Mouse (Mus musculus): ENCODE measurements around the gene Uqcr10. TPM values are rescaled to one million over a fixed set of nuclear protein-coding genes. Genes with fewer than 3 reads are reported as not detected.
"Not testable (repeated sequence)": the region's sequence is repeated elsewhere in the genome, so short reads cannot be mapped to it uniquely, and the experiment has no call there.

Uqcr10 gene
- polyA plus RNA-seq, 1 experiment = 1,330 TPM

GRCm38 (mm10) chr11:4716530-4717236 is 12.5 kb upstream of the Uqcr10 start:
- no peak for DNase-seq (ENCODE audit: low read depth, low spot score)
- WGBS = 80% methylated on average over 5 of the region's 5 CpGs

- WGBS = 72% methylated on average over 4 of the region's 4 CpGs
These were observed 11.5 kb upstream of the Uqcr10 start for GRCm38 (mm10) chr11:4715596-4715995.

GRCm38 (mm10) chr11:4714727-4715126 is 10.6 kb upstream of the Uqcr10 start:
- no peak for DNase-seq (ENCODE audit: low read depth, low spot score)
- WGBS = 78% methylated on average over 4 of the region's 4 CpGs

More at GRCm38 (mm10) chr11:4715596-4715995, 11.5 kb upstream of the Uqcr10 start:
- no peak for DNase-seq (ENCODE audit: low read depth, low spot score)

DNA sequence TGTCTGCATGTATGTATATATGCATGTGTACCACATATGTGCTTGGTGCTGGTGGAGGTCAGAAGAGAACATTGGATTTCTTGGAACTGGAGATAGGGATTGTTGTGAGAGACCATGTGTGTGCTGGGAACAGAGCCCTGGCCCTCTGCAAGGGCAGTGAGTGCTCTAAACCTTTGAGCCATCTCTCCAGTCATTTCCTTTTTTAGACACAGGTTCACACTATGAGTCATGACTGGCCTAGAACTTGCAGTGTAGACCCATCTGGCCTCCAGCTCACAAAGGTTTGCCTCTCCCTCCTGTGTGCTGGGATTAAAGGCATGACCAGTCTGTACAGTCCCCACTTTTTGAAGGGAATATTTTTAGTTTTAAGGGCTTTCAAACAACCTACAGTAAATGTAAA is 8.7 kb upstream of the Uqcr10 start:
- no peak for DNase-seq (ENCODE audit: low read depth, low spot score)

DNA sequence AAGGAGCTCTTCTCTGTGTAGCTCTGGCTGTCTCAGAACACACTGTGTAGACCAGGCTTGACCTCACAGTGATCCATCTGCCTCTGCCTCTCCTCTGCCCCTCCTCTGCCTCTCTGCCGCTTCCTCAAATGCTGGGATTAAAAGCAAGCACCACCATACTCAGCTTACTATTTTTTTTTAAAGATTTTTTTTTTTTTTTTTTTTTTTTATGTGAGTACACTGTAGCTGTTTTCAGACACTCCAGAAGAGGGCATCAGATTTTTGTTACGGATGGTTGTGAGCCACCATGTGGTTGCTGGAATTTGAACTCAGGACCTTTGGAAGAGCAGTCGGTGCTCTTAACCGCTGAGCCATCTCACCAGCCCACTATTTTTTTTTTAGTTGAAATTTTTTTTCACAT is 6.0 kb upstream of the Uqcr10 start:
- 77% methylated on average over 4 of the region's 4 CpGs for WGBS
- not testable (repeated sequence) for DNase-seq (ENCODE audit: low read depth, low spot score)

DNA sequence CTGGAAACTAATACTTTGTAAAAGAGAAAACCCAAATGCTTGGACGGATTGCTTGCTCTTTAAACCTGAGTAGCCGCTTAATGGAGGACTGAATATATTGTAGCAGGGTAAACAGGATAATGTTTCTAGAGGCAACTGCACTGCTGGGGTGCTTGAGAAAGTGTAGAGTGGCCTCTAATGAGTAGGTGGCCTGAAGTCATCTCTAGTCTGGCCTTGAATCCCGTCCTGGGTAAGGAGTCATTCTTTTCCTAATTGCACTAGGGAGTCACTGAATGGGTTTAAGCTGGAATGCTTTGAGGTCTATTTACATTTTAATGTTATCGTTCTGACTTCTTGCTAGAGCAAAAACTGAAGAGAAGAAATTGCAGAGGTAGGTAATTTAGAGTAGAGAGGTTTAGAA is 1.0 kb upstream of the Uqcr10 start:
- no peak for DNase-seq (ENCODE audit: low read depth, low spot score)
- 4% methylated on average over 4 of the region's 4 CpGs for WGBS

DNA sequence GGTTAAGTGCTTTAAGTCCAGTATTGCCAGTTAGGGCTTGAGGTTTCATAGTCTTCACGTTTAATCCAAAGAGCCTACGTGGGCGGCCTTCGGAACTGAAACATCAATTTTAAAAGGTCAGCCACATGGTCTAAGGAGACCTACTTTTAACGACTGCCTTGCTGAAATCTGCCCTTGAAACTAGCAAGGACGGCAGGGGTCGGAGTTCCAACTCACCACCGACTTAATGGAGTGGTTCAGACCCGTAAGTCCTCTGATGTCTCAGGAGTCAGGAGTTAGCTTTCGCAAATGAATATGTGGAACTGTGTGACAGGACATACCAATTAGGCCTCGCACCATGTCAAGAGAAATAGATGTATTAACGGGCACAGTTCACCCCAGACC is 462 bp downstream of the Uqcr10 start:
- no peak for DNase-seq (ENCODE audit: low read depth, low spot score)
- WGBS = 1% methylated on average over 12 of the region's 12 CpGs

DNA sequence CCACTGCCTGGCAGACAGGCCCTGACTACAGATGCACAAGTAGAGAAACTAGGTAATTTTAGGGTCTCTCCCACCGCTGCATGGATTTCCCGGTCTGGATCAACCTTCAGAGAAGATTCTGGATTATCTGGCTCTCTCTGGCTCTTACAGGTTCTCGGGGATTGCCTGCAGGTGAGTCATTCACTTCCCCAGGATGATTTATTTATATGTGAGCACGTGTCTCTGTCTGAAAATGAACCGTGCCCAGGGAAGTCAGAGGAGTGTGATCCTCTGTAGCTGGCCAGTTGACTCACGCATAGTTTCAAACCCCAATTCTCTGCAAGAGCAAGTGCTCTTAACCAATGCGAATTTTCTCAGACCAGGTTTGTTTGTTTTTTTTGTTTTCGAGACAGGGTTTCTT is 3.4 kb downstream of the Uqcr10 start:
- WGBS = 33% methylated on average over 8 of the region's 8 CpGs
- peak; percentile 47 for DNase-seq (ENCODE audit: low read depth, low spot score)

DNA sequence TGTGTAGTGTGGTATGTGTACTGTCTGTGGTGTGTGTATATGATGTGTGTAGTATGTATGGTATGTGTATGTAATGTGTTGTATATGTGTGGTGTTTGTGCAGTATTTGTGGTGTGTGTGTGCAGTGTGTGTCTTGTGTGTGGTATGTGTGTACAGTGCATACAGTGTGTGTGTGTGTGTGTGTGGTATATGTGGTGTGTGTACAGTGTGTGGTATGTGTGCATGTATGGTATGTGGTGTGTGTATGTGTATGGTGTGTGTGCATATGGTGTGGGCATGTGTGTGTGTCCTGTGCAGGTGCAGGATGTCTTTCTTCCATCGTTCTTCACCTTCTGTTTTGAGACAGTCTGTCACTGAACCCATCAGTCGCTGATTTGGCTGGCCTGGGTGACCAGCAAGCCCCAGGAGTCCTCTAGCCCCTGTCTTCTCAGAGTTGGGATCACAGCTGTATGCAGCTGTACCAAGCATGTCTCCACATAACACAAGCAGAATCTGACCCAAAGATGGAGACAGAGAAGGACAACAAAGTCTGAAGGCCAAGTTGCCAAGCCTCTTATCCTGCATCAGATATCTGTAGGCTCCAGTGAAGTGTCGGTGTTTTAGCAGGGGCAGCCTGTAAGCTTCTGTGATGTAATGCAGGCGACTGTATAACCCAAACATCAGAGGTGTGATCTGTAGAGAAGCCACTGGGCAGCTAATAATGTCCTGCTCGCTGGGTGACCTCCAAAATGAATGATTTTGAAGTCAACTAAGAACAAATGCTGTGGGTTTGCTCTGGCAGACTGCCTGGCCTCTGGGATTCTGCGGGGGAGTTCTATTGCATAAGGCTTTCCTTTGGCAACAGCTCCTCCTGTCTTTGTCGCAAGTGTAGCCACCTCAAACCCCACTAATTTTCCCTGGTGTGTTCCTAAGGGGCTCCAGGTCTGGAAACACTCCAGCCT is 6.8 kb downstream of the Uqcr10 start:
- WGBS = 32% methylated on average over 7 of the region's 7 CpGs
- DNase-seq (ENCODE audit: low read depth, low spot score) = no peak

- 64% methylated on average over 11 of the region's 11 CpGs for WGBS
- no peak for DNase-seq (ENCODE audit: low read depth, low spot score)
These were observed 12.0 kb downstream of the Uqcr10 start for GRCm38 (mm10) chr11:4692162-4692561.

DNA sequence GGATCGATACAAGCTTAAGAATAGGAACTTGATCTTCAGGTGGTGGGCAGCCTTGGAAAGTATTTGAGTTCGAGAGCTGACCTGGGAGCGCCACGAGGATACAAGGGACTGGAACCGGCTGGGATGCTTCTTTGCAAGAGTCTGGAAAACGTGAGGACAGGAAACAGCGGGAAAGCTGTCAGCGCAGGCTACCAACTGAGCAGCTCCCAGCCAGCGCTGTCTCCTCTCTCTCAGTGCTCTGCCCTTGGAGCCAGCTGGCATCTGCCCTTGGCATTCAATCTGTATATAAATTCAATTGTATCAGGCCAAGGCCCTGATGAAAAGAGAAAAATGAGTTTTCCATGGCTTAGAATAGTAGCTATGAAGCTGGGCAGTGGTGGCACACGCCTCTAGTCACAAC is 12.9 kb downstream of the Uqcr10 start:
- no peak for DNase-seq (ENCODE audit: low read depth, low spot score)
- 75% methylated on average over 10 of the region's 10 CpGs for WGBS

DNA sequence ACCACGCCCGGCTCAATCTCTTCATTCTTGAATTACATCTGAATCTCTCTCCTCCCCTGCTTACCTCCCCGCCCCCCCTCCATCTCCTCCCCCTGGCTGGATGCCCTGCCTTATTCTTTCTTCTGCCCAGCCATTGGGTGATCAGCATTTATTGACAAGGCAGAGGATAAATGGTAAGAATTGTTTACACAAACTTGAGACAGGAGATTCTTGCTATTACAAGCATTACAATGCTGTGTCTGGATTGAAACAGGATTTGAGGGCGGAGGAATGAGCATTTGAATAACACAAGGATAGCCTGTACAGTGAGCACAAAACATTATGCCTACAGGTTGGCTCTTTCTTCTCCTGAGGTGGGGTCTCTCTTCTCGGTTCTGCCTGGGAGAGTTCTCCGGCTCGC is 13.8 kb downstream of the Uqcr10 start:
- WGBS = 80% methylated on average over 7 of the region's 7 CpGs
- no peak for DNase-seq (ENCODE audit: low read depth, low spot score)

DNA sequence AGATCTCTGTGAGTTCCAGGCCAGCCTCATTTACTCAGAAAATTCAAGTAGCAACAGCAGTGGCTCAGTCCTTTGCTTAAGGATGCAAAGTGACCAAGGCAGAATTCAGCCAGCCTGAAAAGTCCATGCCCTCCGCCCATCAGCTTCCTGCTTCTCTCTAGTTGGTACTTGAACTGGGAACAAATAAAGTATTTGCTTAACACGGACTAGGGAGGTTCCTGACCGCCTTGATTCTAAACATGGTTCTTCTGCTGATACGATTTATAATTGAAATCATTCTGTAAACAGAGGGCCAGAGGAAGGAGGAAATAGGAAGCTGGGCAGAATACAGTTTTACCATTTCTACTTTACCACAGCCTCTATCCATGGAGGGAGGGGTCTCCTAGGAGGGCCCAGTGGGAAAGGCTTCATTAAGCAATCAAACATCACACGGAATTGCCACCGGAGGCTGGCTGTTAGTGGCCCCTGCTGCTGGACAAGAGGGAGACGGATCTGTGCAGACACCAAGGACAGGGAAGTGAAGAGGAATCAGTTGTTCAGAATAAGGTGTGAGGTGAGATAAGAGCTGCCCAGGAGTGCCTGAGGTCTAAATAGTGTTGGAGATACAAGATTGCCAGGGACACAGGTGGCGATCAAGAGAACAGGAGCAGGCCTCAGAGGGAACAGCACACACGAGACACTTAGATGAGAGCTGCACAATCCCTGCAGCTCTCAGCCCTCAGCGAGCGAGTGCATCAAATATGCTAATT is 15.3 kb downstream of the Uqcr10 start:
- DNase-seq (ENCODE audit: low read depth, low spot score) = no peak
- 24% methylated on average over 11 of the region's 11 CpGs for WGBS

DNA sequence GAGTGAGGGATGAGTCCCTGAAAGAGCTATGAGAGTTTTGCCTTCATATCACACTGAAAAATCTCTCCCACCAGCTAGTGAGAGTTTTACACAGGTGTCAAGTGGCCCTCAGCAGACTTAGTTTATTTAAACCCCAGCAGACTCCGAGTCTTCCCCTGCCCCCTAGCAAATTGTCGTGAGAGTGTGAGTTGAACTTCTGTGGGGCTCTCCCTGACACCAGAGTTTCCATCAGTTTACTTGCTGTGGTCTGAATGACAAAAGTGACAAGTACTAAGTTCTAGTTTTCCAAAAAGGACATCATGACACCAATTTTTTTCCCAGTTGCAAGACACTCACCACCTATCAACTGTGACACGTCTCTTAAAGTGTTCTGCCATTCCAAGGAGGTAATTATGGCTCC is 16.3 kb downstream of the Uqcr10 start:
- no peak for DNase-seq (ENCODE audit: low read depth, low spot score)
- WGBS = 28% methylated on average over 3 of the region's 3 CpGs

DNA sequence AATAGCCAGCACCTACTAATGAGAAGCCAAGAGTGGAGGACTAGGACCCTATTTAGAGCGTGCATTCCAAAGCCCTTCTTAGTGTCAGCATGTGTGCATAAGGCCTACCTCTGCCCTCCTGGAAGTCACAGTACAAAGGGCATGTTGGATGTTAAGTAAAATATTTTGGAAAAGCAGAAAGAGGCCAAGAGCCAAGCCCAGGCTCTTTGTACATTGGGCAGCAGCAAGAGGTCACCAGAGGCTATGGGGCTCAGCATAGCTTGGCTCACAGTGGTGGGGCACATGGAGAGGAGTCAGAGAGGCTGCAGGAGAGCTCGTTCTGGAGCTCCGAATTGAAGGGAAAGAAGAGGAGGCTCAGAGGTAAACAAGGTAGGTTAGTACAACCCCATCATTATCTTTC is 17.1 kb downstream of the Uqcr10 start:
- 33% methylated on average over 3 of the region's 3 CpGs for WGBS
- no peak for DNase-seq (ENCODE audit: low read depth, low spot score)

DNA sequence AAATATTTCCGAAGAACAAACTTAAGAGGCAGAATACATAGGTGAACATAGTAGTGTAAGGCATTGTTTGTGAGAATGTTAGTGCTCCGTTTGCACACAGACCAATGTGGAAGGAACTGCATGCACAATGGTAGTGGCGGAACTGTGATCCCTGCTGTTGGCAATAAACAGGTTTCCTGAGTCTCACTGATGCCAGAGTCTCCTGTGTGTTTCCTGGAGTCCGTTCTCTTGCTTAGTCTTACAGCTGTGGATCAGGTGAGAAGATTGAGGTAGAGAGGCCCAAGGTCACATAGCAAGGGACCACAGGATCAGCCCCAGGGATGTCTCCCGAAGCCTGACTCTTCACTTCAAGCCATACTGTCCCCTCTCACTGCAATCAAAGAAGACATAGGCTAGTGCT is 18.6 kb downstream of the Uqcr10 start:
- 48% methylated on average over 5 of the region's 5 CpGs for WGBS
- DNase-seq (ENCODE audit: low read depth, low spot score) = no peak

DNA sequence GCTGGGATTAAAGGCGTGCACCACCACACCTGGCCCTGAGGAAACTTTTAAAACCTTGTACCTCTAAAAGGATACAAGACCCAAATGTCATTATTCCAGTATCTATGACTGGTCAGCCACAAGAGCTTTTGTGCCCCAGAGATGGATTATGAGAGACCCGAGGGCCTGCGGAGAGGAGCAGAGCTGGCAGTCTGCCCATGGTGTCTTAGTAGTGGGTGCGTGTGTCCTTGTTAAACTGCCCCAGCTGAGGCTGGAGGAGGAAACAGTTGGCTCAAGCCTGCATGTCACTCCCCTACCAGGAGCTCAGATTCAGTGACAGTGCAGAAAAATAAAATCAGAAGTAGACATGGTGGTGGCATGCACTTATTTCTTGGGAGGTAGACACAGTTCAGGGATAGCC is 19.1 kb downstream of the Uqcr10 start:
- WGBS = 27% methylated on average over 4 of the region's 4 CpGs
- no peak for DNase-seq (ENCODE audit: low read depth, low spot score)

DNA sequence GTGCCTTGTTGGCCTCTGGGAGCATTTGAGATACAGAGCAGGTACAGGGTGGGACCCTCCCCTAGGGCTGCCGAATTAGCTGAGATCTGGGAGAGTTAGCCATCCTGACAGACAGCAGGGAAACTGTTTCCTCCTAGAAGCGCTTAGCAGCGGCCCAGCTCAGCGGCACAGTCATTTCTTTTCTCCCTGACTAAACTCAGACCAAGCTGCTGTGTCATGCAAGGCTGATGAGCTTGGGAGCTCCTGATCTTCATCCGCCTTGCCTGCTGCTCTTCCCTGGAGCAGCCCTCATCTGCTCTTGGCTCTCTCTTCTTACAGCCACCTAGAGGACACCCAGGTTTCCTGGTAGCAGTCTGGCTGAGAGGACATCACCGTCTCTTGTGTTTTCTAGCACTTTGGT is 20.0 kb downstream of the Uqcr10 start:
- DNase-seq (ENCODE audit: low read depth, low spot score) = no peak
- WGBS = 54% methylated on average over 6 of the region's 6 CpGs

DNA sequence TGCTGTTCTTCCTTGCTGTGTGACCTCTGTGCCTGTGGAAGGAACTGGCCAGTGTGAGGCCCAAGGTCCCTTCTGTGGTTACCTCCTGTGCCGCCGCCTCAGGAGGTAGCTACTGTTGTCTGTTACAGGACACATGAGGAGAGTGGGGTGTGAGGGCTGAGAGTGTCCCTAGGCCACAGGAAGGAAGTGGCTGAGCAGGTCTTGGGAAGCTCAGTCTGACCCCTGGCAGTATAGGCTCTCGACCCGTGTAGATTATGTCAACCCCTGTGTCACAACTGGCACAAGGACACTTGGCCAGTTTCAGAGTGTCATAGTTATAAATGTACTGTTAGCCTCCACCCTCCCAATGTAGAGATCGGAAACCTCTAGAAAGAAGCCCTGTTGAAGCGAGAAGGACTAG is 20.6 kb downstream of the Uqcr10 start:
- DNase-seq (ENCODE audit: low read depth, low spot score) = no peak
- WGBS = 79% methylated on average over 6 of the region's 6 CpGs

- no peak for DNase-seq (ENCODE audit: low read depth, low spot score)
- 81% methylated on average over 3 of the region's 3 CpGs for WGBS
These were observed 24.0 kb downstream of the Uqcr10 start for GRCm38 (mm10) chr11:4680126-4680525.

Data from large intestine, adult 2 months (tissue).